Mouse (Mus musculus) kidney, adult 8-10 months (tissue): ENCODE results near the gene Kank3.

Experiments used
- DNase-seq, 2 experiments: peaks; one replicate each; pipeline ENCODE4 v3.0.0; 2022

Gene Kank3

DNA sequence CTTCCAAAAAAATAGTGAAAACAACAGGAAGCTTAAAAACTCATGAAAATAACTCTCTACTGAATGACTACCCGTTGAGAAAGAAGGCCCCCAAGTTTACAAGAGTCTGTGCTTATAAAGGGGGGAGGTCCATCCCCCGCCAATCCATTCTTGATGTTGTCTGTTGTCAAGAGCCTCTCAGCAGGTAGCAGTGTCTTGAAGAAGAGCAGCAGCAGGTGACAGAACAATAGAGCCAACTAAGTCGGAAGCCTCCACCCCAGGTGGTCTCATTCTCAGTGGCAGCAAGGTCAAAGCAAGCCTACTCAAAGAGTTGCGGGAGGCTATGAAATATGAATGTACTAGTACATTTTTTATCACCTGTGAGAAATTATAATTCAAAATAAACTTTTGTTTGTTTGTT is 47.5 kb downstream of the Kank3 start:
- no peak for DNase-seq

DNA sequence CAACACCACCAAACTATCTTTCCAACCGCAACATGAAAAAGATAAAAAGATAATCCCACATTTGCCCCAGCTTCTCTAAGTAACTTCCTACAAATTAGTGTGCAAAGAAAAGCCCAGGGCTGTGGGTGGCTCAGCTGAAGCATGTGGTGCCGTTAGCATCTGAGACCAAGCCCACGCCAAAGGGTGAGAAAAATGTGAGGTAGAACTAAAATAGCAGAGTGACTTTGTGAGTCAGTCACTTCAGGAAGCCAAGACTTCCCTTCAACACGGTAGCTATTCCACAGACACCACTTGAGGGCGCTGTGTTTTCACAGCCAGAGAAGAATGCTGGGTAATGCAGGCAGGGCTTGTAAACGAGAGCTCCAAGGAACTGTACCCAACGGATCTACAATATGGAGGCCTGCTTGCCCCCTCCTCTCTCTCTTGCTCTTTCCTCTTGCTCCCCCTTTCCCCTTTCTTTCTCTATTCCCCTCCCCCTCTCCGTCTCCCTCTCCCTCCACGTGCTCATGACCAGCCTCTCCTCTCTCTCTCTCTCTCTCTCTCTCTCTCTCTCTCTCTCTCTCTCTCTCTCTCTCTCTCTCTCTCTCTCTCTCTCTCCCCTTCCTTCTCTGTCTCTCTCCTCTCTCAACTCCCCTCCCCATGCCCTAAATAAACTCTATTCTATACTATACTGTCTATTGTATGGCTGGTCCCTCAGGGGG is 55.2 kb downstream of the Kank3 start:
- peak; percentile 43 to 62 for DNase-seq
